Mouse (Mus musculus): ENCODE data around the gene Rasgrp2. TPM values are rescaled to one million over a fixed set of nuclear protein-coding genes. Genes with fewer than 3 reads are reported as not detected.

Rasgrp2 gene
- 97.6 and 105 TPM in 2 replicates for polyA plus RNA-seq (2014; fragmentation: Nextera tagmentation; extraction: Ambion mirVana)

GRCm38 (mm10) chr19:6399285-6400095 is at the start of gene Rasgrp2:
Gene Rasgrp2 (plus strand): TSS chr19:6399340.
- peaks cover 18% of the 10 kb centered on the region for H3K27me3 ChIP-seq (replicated peaks; ENCODE audit: control insufficient read depth, insufficient read depth, low read length)
- ATAC-seq (replicated peaks; ENCODE audit: low FRiP score): no peak

GRCm38 (mm10) chr19:6351431-6352106 is 47.6 kb upstream of the Rasgrp2 start:
- Histone ChIP-seq H3K4me1 (replicated peaks; ENCODE audit: control insufficient read depth, insufficient read depth, low read length) (peaks cover 17% of the 10 kb centered on the region), H3K9ac (ENCODE audit: low read depth, low read length) (no peak overlapping the region), H3K27ac (ENCODE audit: low read depth, low read length) (no peak overlapping the region), H3K9me3 (ENCODE audit: control insufficient read depth, low read length) (no peaks in the 10 kb centered on the region), H3K27me3 (replicated peaks; ENCODE audit: control insufficient read depth, insufficient read depth, low read length) (no peaks in the 10 kb centered on the region), H3K4me3 (ENCODE audit: low read depth, low read length) (no peak overlapping the region), H3K36me3 (ENCODE audit: control insufficient read depth, insufficient read depth, low read length) (peaks cover 2% of the 10 kb centered on the region; the same call in 1 of the 2 replicates), H3K4me2 (no peak overlapping the region)
- ATAC-seq (replicated peaks; ENCODE audit: low FRiP score): no peak
- 80% methylated on average over 14 of the region's 14 CpGs for WGBS
- no peak for DNase-seq (ENCODE audit: low spot score)

More at GRCm38 (mm10) chr19:6399285-6400095, at the start of gene Rasgrp2:
- H3K9ac ChIP-seq (ENCODE audit: low read depth, low read length): peak within 1 kb of the TSS; percentile 72
- WGBS: 1% methylated on average over 70 of the region's 87 CpGs
- peak within 1 kb of the TSS; percentile 71 for H3K4me3 ChIP-seq (ENCODE audit: low read depth, low read length)
- H3K27ac ChIP-seq (ENCODE audit: low read depth, low read length): peak within 1 kb of the TSS; percentile 65
- no peaks in the 10 kb centered on the region for H3K9me3 ChIP-seq (ENCODE audit: control insufficient read depth, low read length)
- H3K4me2 ChIP-seq: peak within 1 kb of the TSS; percentile 100
- H3K4me1 ChIP-seq (replicated peaks; ENCODE audit: control insufficient read depth, insufficient read depth, low read length): peaks cover 38% of the 10 kb centered on the region
- peak; percentile 75 for DNase-seq (ENCODE audit: low spot score)
- H3K36me3 ChIP-seq (ENCODE audit: control insufficient read depth, insufficient read depth, low read length): no peaks in the 10 kb centered on the region

- peaks cover 17% of the 10 kb centered on the region for H3K4me1 ChIP-seq (replicated peaks; ENCODE audit: control insufficient read depth, insufficient read depth, low read length)
- DNase-seq (ENCODE audit: low spot score): no peak
- no peaks in the 10 kb centered on the region for H3K9me3 ChIP-seq (ENCODE audit: control insufficient read depth, low read length)
- WGBS: 68% methylated on average over 2 of the region's 2 CpGs
- peaks cover 2% of the 10 kb centered on the region; the same call in 1 of the 2 replicates for H3K36me3 ChIP-seq (ENCODE audit: control insufficient read depth, insufficient read depth, low read length)
- H3K4me2 ChIP-seq: no peak overlapping the region
- no peak overlapping the region for H3K9ac ChIP-seq (ENCODE audit: low read depth, low read length)
- H3K4me3 ChIP-seq (ENCODE audit: low read depth, low read length): no peak overlapping the region
- no peak overlapping the region for H3K27ac ChIP-seq (ENCODE audit: low read depth, low read length)
- ATAC-seq (replicated peaks; ENCODE audit: low FRiP score): no peak
- H3K27me3 ChIP-seq (replicated peaks; ENCODE audit: control insufficient read depth, insufficient read depth, low read length): no peaks in the 10 kb centered on the region
Observed at GRCm38 (mm10) chr19:6352107-6352505, 47.0 kb upstream of the Rasgrp2 start.

GRCm38 (mm10) chr19:6354030-6354429 is 45.1 kb upstream of the Rasgrp2 start:
- H3K4me3 ChIP-seq (ENCODE audit: low read depth, low read length): no peak overlapping the region
- no peak overlapping the region for H3K9ac ChIP-seq (ENCODE audit: low read depth, low read length)
- no peak for ATAC-seq (replicated peaks; ENCODE audit: low FRiP score)
- H3K27ac ChIP-seq (ENCODE audit: low read depth, low read length): no peak overlapping the region
- WGBS: 84% methylated on average over 7 of the region's 7 CpGs
- peaks cover 9% of the 10 kb centered on the region for H3K4me1 ChIP-seq (replicated peaks; ENCODE audit: control insufficient read depth, insufficient read depth, low read length)
- no peaks in the 10 kb centered on the region for H3K9me3 ChIP-seq (ENCODE audit: control insufficient read depth, low read length)
- no peaks in the 10 kb centered on the region for H3K27me3 ChIP-seq (replicated peaks; ENCODE audit: control insufficient read depth, insufficient read depth, low read length)
- no peak for DNase-seq (ENCODE audit: low spot score)
- peaks cover 2% of the 10 kb centered on the region; the same call in 1 of the 2 replicates for H3K36me3 ChIP-seq (ENCODE audit: control insufficient read depth, insufficient read depth, low read length)
- H3K4me2 ChIP-seq: no peak overlapping the region

- Histone ChIP-seq H3K4me3 (ENCODE audit: low read depth, low read length) (no peak overlapping the region), H3K9me3 (ENCODE audit: control insufficient read depth, low read length) (no peaks in the 10 kb centered on the region), H3K4me2 (no peak overlapping the region), H3K4me1 (replicated peaks; ENCODE audit: control insufficient read depth, insufficient read depth, low read length) (peaks cover 13% of the 10 kb centered on the region), H3K27me3 (replicated peaks; ENCODE audit: control insufficient read depth, insufficient read depth, low read length) (no peaks in the 10 kb centered on the region), H3K9ac (ENCODE audit: low read depth, low read length) (no peak overlapping the region), H3K36me3 (ENCODE audit: control insufficient read depth, insufficient read depth, low read length) (peaks cover 11% of the 10 kb centered on the region), H3K27ac (ENCODE audit: low read depth, low read length) (no peak overlapping the region)
- ATAC-seq (replicated peaks; ENCODE audit: low FRiP score) (no peak), DNase-seq (ENCODE audit: low spot score) (no peak)
- 68% methylated on average over 3 of the region's 3 CpGs for WGBS
Observed at GRCm38 (mm10) chr19:6361291-6361690, 37.8 kb upstream of the Rasgrp2 start.

- ATAC-seq (replicated peaks; ENCODE audit: low FRiP score) (no peak; the same call in 1 of the 2 replicates), DNase-seq (ENCODE audit: low spot score) (no peak)
- Histone ChIP-seq H3K27me3 (replicated peaks; ENCODE audit: control insufficient read depth, insufficient read depth, low read length) (no peaks in the 10 kb centered on the region), H3K4me1 (replicated peaks; ENCODE audit: control insufficient read depth, insufficient read depth, low read length) (peaks cover 16% of the 10 kb centered on the region), H3K9me3 (ENCODE audit: control insufficient read depth, low read length) (no peaks in the 10 kb centered on the region), H3K4me2 (peak overlapping the region; percentile 80), H3K27ac (ENCODE audit: low read depth, low read length) (peak overlapping the region; percentile 99; the same call in 1 of the 2 replicates), H3K36me3 (ENCODE audit: control insufficient read depth, insufficient read depth, low read length) (peaks cover 22% of the 10 kb centered on the region), H3K9ac (ENCODE audit: low read depth, low read length) (peak overlapping the region; percentile 100), H3K4me3 (ENCODE audit: low read depth, low read length) (peak overlapping the region; percentile 98)
- under 1% methylated on average over 11 of the region's 11 CpGs for WGBS
Observed at GRCm38 (mm10) chr19:6363091-6363410, 36.1 kb upstream of the Rasgrp2 start.

- DNase-seq (ENCODE audit: low spot score) (peak; percentile 99), ATAC-seq (replicated peaks; ENCODE audit: low FRiP score) (peak; percentile 94)
- Histone ChIP-seq H3K9me3 (ENCODE audit: control insufficient read depth, low read length) (no peaks in the 10 kb centered on the region), H3K27ac (ENCODE audit: low read depth, low read length) (peak within 1 kb of the TSS; percentile 99), H3K4me2 (peak within 1 kb of the TSS; percentile 96), H3K4me3 (ENCODE audit: low read depth, low read length) (peak within 1 kb of the TSS; percentile 98), H3K9ac (ENCODE audit: low read depth, low read length) (peak within 1 kb of the TSS; percentile 100), H3K36me3 (ENCODE audit: control insufficient read depth, insufficient read depth, low read length) (peaks cover 28% of the 10 kb centered on the region), H3K4me1 (replicated peaks; ENCODE audit: control insufficient read depth, insufficient read depth, low read length) (peaks cover 16% of the 10 kb centered on the region), H3K27me3 (replicated peaks; ENCODE audit: control insufficient read depth, insufficient read depth, low read length) (no peaks in the 10 kb centered on the region)
- WGBS: under 1% methylated on average over 84 of the region's 85 CpGs
Observed at GRCm38 (mm10) chr19:6363411-6364240, 35.5 kb upstream of the Rasgrp2 start, which contains the start of gene Sf1. Gene Sf1 (plus strand): TSS chr19:6363690.

- ATAC-seq (replicated peaks; ENCODE audit: low FRiP score): no peak
- Histone ChIP-seq H3K9me3 (ENCODE audit: control insufficient read depth, low read length) (no peaks in the 10 kb centered on the region), H3K36me3 (ENCODE audit: control insufficient read depth, insufficient read depth, low read length) (peaks cover 32% of the 10 kb centered on the region), H3K27me3 (replicated peaks; ENCODE audit: control insufficient read depth, insufficient read depth, low read length) (no peaks in the 10 kb centered on the region), H3K4me2 (peak overlapping the region; percentile 96), H3K27ac (ENCODE audit: low read depth, low read length) (peak overlapping the region; percentile 99), H3K9ac (ENCODE audit: low read depth, low read length) (peak overlapping the region; percentile 100), H3K4me3 (ENCODE audit: low read depth, low read length) (peak overlapping the region; percentile 98), H3K4me1 (replicated peaks; ENCODE audit: control insufficient read depth, insufficient read depth, low read length) (peaks cover 16% of the 10 kb centered on the region)
- 1% methylated on average over 54 of the region's 55 CpGs for WGBS
- peak; percentile 84 for DNase-seq (ENCODE audit: low spot score)
Observed at GRCm38 (mm10) chr19:6364317-6364725, 34.8 kb upstream of the Rasgrp2 start.

Data from liver, embryonic 11.5 days (tissue).